Mouse (Mus musculus): Measurements from ENCODE around the gene 2810459M11Rik. TPM values are rescaled to one million over a fixed set of nuclear protein-coding genes. Genes with fewer than 3 reads are reported as not detected.

The 2810459M11Rik gene
- polyA plus RNA-seq, 1 experiment from 2014 or later, result 30.8 TPM

DNA sequence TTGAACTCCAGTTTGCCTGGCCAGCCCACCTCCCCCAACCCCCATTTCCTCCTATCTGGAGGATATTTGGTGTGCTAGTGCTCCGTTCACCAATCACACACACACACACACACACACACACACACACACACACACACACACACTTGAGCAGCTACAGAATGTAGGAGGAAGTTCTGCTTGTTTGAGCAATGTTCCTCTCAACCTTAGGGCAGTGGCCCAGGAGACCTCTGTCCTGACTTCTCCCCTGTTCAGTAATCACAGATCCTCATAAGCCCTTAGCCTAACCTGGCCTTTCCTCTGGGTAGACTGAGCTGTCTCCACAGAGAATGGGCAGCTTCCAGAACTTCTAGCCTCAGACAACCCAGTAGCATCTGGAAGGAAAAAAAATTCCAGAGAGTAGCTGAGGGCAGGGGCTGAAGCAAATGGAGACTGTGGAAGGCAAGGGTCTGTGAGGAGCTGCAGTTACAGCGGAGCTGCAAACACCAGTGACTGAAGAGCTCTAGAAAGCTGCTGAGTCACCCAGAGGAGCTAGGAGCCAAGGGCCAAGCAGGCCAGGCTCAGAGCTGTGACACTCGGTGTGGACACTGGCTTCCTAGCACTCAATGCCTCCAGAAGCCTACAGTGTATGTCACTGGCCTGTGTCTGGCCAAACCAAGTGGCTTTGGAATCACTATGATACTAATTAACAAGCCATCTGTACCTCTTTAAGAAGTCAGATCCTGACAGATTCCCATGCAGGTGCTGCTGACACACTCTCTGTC, 7.3 kb upstream of the 2810459M11Rik start:
- H3K27ac ChIP-seq (ENCODE audit: low read depth), result peak overlapping the region; percentile 58

DNA sequence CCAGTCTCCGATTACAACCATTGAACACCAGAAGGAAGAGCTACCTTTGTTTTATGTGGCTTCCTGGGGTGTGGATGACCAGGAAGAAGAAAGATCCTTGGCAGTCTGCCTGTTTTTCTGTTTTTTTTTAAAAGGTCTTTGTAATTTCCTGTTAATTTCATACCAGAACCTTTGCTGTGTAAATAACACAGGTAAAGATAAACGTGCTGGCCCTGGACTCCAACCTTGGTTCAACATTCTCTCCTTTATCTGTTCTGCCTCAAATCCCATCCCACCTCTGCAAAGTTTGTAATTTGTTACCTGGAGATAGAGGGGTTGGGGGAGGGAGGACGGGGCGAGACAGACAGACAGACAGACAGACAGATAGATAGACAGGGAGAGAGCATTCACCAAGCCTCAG, 5.5 kb upstream of the 2810459M11Rik start:
- Histone ChIP-seq H3K36me3 (replicated peaks; ENCODE audit: insufficient read depth, low read length) (no peaks in the 10 kb centered on the region), H3K4me1 (ENCODE audit: insufficient read depth) (peaks cover 27% of the 10 kb centered on the region), H3K27ac (ENCODE audit: low read depth) (peak overlapping the region; percentile 60), H3K9me3 (ENCODE audit: low read length) (no peaks in the 10 kb centered on the region), H3K4me3 (ENCODE audit: low read depth, low read length) (no peak overlapping the region), H3K9ac (replicated peaks) (no peak overlapping the region), H3K4me2 (ENCODE audit: low read depth, low read length) (no peak overlapping the region), H3K27me3 (ENCODE audit: insufficient read depth, low read length) (peaks cover 3% of the 10 kb centered on the region; the same call in 1 of the 2 replicates)
- ATAC-seq, result peak; percentile 60
- TF ChIP-seq CTCF (IDR thresholded peaks at IDR 0.05; ENCODE audit: low read depth) (no peak), EP300 (IDR thresholded peaks at IDR 0.05; ENCODE audit: low read depth) (peak; percentile 57)
- WGBS (ENCODE audit: insufficient replicate concordance), result 41% methylated on average over 4 of the region's 4 CpGs
- no peak for DNase-seq

More for the DNA sequence above, 7.3 kb upstream of the 2810459M11Rik start:
- Histone ChIP-seq H3K4me3 (ENCODE audit: low read depth, low read length) (no peak overlapping the region), H3K9ac (replicated peaks) (no peak overlapping the region), H3K9me3 (ENCODE audit: low read length) (no peaks in the 10 kb centered on the region), H3K4me2 (ENCODE audit: low read depth, low read length) (no peak overlapping the region), H3K4me1 (ENCODE audit: insufficient read depth) (peaks cover 27% of the 10 kb centered on the region), H3K27me3 (ENCODE audit: insufficient read depth, low read length) (no peaks in the 10 kb centered on the region), H3K36me3 (replicated peaks; ENCODE audit: insufficient read depth, low read length) (no peaks in the 10 kb centered on the region)
- TF ChIP-seq EP300 (IDR thresholded peaks at IDR 0.05; ENCODE audit: low read depth) (no peak), CTCF (IDR thresholded peaks at IDR 0.05; ENCODE audit: low read depth) (no peak)
- WGBS (ENCODE audit: insufficient replicate concordance), result 34% methylated on average over 3 of the region's 3 CpGs
- ATAC-seq, result peak; percentile 64
- DNase-seq, result no peak

DNA sequence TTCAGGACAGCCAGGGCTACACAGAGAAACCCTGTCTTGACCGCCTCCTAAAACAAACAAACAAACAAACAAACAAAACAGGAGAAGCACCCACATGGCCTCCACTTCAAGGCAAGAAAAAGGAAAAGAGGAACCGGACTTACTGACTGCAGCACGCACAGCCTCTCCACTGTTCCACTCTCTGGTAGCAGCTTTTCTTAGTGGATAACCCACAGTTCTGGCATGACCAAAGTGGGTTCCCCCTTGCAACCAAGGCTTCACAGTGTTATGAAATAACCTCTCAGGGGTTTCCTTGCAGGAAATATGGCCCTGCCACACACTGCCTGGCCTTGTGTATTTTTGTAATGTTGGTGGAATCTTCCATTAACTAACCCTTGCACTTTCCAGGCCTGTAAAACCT, 4.8 kb upstream of the 2810459M11Rik start:
- DNase-seq (no peak), ATAC-seq (no peak)
- no peaks in the 10 kb centered on the region for H3K36me3 ChIP-seq (replicated peaks; ENCODE audit: insufficient read depth, low read length)
- H3K4me3 ChIP-seq (ENCODE audit: low read depth, low read length), result no peak overlapping the region
- peaks cover 29% of the 10 kb centered on the region for H3K4me1 ChIP-seq (ENCODE audit: insufficient read depth)
- peaks cover 10% of the 10 kb centered on the region for H3K27me3 ChIP-seq (ENCODE audit: insufficient read depth, low read length)
- no peak for TF ChIP-seq CTCF (IDR thresholded peaks at IDR 0.05; ENCODE audit: low read depth)
- peak overlapping the region; percentile 60; the same call in 1 of the 2 replicates for H3K27ac ChIP-seq (ENCODE audit: low read depth)
- H3K4me2 ChIP-seq (ENCODE audit: low read depth, low read length), result no peak overlapping the region
- no peaks in the 10 kb centered on the region for H3K9me3 ChIP-seq (ENCODE audit: low read length)
- no peak overlapping the region for H3K9ac ChIP-seq (replicated peaks)
- 62% methylated on average over 3 of the region's 3 CpGs for WGBS (ENCODE audit: insufficient replicate concordance)

DNA sequence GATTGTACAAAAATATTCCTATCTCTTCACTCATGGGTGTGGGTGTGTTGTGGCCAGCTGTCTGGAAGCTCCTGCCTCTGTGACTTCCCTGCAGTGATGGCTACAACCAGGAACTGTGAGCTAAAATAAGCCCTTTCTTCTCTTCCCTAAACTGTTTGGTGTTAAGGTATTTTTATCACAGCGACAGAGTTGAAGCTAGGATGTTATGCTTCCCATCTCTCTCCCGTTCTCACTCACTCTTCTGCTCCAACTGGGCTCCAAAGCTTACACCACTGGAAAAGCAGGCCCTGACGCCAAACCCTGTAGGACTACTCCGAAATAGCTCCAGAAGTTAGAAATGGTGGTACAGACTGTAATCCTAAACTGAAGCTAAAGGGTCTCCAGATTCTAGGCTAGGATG, 607 bp upstream of the 2810459M11Rik start:
- ATAC-seq, result no peak
- peak overlapping the region; percentile 60; the same call in 1 of the 2 replicates for H3K4me3 ChIP-seq (ENCODE audit: low read depth, low read length)
- WGBS (ENCODE audit: insufficient replicate concordance), result 47% methylated on average over 4 of the region's 4 CpGs
- no peaks in the 10 kb centered on the region for H3K36me3 ChIP-seq (replicated peaks; ENCODE audit: insufficient read depth, low read length)
- H3K4me1 ChIP-seq (ENCODE audit: insufficient read depth), result peaks cover 5% of the 10 kb centered on the region
- H3K9ac ChIP-seq (replicated peaks), result no peak overlapping the region
- H3K27me3 ChIP-seq (ENCODE audit: insufficient read depth, low read length), result peaks cover 36% of the 10 kb centered on the region
- DNase-seq, result no peak
- peak overlapping the region; percentile 81; the same call in 1 of the 2 replicates for H3K27ac ChIP-seq (ENCODE audit: low read depth)
- H3K4me2 ChIP-seq (ENCODE audit: low read depth, low read length), result peak overlapping the region; percentile 71
- TF ChIP-seq EP300 (IDR thresholded peaks at IDR 0.05; ENCODE audit: low read depth), result no peak
- TF ChIP-seq CTCF (IDR thresholded peaks at IDR 0.05; ENCODE audit: low read depth), result no peak
- no peaks in the 10 kb centered on the region for H3K9me3 ChIP-seq (ENCODE audit: low read length)

DNA sequence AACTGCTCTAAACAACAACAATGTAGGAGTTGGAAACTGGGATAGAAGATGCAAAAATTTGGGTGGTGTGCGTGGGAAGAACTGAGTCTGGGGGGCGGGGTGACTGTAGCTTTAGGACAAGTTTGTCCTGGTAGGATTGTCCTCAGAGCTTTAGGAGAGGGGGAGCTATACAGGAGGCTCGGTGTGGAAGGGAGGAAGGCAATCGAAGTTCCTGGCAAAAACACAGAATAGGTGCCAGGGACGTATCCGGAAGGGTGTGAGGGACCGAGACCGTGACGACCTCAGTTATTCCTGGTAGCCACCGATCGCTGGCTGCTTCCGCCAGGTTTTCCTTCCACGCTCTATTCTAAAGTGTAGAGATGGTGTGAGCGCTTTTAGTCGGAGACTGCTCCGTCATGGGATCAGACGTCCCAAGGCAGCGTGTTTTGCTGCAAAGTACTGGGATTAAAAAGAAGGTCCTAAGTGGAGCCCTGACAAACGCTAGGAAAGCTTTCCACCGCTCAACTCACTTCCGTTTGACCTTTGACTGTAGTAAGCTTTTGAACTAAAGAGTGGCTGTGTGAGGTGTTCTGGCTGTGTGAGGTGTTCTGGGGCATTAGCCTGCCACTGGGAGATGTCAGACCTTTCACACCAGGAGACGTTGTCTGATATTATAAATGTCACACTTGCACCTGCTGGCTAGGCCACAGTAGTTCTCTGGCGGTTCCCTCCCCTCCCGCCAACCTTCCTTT, 1.3 kb downstream of the 2810459M11Rik start:
- H3K36me3 ChIP-seq (replicated peaks; ENCODE audit: insufficient read depth, low read length), result no peaks in the 10 kb centered on the region
- 14% methylated on average over 24 of the region's 24 CpGs for WGBS (ENCODE audit: insufficient replicate concordance)
- peak overlapping the region; percentile 69 for H3K9ac ChIP-seq (replicated peaks)
- H3K4me3 ChIP-seq (ENCODE audit: low read depth, low read length), result peak overlapping the region; percentile 60
- no peaks in the 10 kb centered on the region for H3K9me3 ChIP-seq (ENCODE audit: low read length)
- ATAC-seq, result peak; percentile 75
- DNase-seq, result peak; percentile 33
- TF ChIP-seq CTCF (IDR thresholded peaks at IDR 0.05; ENCODE audit: low read depth) (no peak), EP300 (IDR thresholded peaks at IDR 0.05; ENCODE audit: low read depth) (no peak; the same call in 1 of the 2 replicates)
- peak overlapping the region; percentile 71 for H3K4me2 ChIP-seq (ENCODE audit: low read depth, low read length)
- peaks cover 2% of the 10 kb centered on the region; the same call in 1 of the 2 replicates for H3K4me1 ChIP-seq (ENCODE audit: insufficient read depth)
- H3K27ac ChIP-seq (ENCODE audit: low read depth), result peak overlapping the region; percentile 81
- peaks cover 36% of the 10 kb centered on the region for H3K27me3 ChIP-seq (ENCODE audit: insufficient read depth, low read length)

DNA sequence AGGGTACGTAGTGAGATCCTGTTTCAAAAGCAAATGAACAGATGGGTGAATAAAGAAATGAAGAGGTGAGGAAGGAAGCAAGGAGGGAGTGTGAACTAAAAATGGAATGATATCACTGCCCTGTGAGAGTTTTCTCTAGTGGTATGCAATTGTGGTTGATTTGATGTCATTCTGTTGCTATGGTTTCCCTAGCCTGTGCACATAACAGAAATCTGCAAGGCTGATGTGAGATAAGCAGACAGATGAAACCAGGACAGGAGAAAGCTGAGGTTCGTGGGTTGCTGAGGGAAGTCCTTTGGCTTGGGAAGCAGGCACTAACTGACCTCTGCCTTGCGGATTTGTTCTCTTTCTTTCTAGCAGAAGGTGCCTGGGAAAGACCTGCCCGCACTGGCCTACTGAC, 2.6 kb downstream of the 2810459M11Rik start:
- Histone ChIP-seq H3K36me3 (replicated peaks; ENCODE audit: insufficient read depth, low read length) (no peaks in the 10 kb centered on the region), H3K27me3 (ENCODE audit: insufficient read depth, low read length) (peaks cover 36% of the 10 kb centered on the region), H3K27ac (ENCODE audit: low read depth) (no peak overlapping the region), H3K4me1 (ENCODE audit: insufficient read depth) (peaks cover 7% of the 10 kb centered on the region), H3K9me3 (ENCODE audit: low read length) (no peaks in the 10 kb centered on the region), H3K4me2 (ENCODE audit: low read depth, low read length) (peak overlapping the region; percentile 22; the same call in 1 of the 2 replicates), H3K4me3 (ENCODE audit: low read depth, low read length) (no peak overlapping the region), H3K9ac (replicated peaks) (no peak overlapping the region)
- WGBS (ENCODE audit: insufficient replicate concordance), result 63% methylated on average over 4 of the region's 4 CpGs
- DNase-seq (no peak), ATAC-seq (no peak)
- no peak for TF ChIP-seq EP300 (IDR thresholded peaks at IDR 0.05; ENCODE audit: low read depth)
- no peak for TF ChIP-seq CTCF (IDR thresholded peaks at IDR 0.05; ENCODE audit: low read depth)

Measured in liver, postnatal 0 days (tissue).